Mouse (Mus musculus) CH12.LX (cell line): ENCODE data around the gene Mfap3l. TPM values are rescaled to one million over a fixed set of nuclear protein-coding genes. Genes with fewer than 3 reads are reported as not detected.

Source experiments
- DNase-seq: peaks from one replicate; pipeline ENCODE4 v3.0.0-alpha.2; 2013; ENCODE audit errors: extremely low read depth
- H3K27ac ChIP-seq: 2 replicates; pipeline ENCODE4 v1.5.1; 2012; ENCODE audit warnings: low read depth, mild to moderate bottlenecking, control low read depth, moderate library complexity; ENCODE audit not compliant: insufficient read depth
- H3K27me3 ChIP-seq: replicated peaks from 2 replicates; pipeline ENCODE3; 2012; ENCODE audit warnings: inconsistent platforms
- H3K36me3 ChIP-seq, 2 experiments: replicated peaks in 1 of 2; 2 replicates each; pipeline versions ENCODE3 to v1.6.1; 2012; ENCODE audit warnings: inconsistent platforms in 1 of 2, low read length in 1 of 2, mild to moderate bottlenecking in 1 of 2, mixed read lengths in 1 of 2, moderate library complexity in 1 of 2; ENCODE audit not compliant: control insufficient read depth in 1 of 2, insufficient read depth in 1 of 2
- H3K4me1 ChIP-seq, 2 experiments: 2 replicates each; pipeline ENCODE4 v1.6.1; 2012; ENCODE audit warnings: inconsistent platforms in 1 of 2, moderate library complexity in 1 of 2; ENCODE audit not compliant: insufficient read depth in 2 of 2, control insufficient read depth in 1 of 2
- H3K4me2 ChIP-seq: 2 replicates; pipeline ENCODE4 v1.6.1; 2012; ENCODE audit warnings: low read depth, mild to moderate bottlenecking, control low read depth; ENCODE audit not compliant: poor library complexity, insufficient read depth, severe bottlenecking
- H3K4me3 ChIP-seq, 3 experiments: fragments of 150-350 bp in 1 of 3; sonication (generic) in 1 of 3; replicated peaks in 1 of 3; 2 replicates each; pipeline versions ENCODE3 to v1.5.1; 2011 to 2012; ENCODE audit warnings: low read depth in 2 of 3, low read length in 2 of 3, mild to moderate bottlenecking in 2 of 3, moderate library complexity in 2 of 3, control low read depth in 1 of 3, improper control_type of control experiment in 1 of 3, inconsistent platforms in 1 of 3, mixed read lengths in 1 of 3; ENCODE audit not compliant: poor library complexity in 1 of 3
- H3K79me2 ChIP-seq: replicated peaks from 2 replicates; pipeline ENCODE4 v1.6.1; 2012; ENCODE audit warnings: mild to moderate bottlenecking, moderate library complexity; ENCODE audit not compliant: control insufficient read depth, poor library complexity, insufficient read depth, severe bottlenecking; ENCODE audit errors: extremely low read depth
- H3K9ac ChIP-seq: 2 replicates; pipeline ENCODE4 v1.6.1; 2012; ENCODE audit warnings: low read depth, mild to moderate bottlenecking, control low read depth, moderate library complexity; ENCODE audit not compliant: insufficient read depth
- H3K9me3 ChIP-seq: replicated peaks from 2 replicates; pipeline ENCODE3; 2012; ENCODE audit warnings: low read length, inconsistent platforms, mixed read lengths
- BHLHE40 ChIP-seq: IDR thresholded peaks from 2 replicates; pipeline ENCODE4 v1.6.1; 2011; ENCODE audit warnings: mild to moderate bottlenecking, low read depth, low read length, improper control_type of control experiment
- CHD1 ChIP-seq: IDR thresholded peaks from 2 replicates; pipeline ENCODE4 v1.6.1; 2012; ENCODE audit warnings: low read depth, low read length, improper control_type of control experiment, inconsistent platforms
- CHD2 ChIP-seq: IDR thresholded peaks from 2 replicates; pipeline ENCODE4 v1.6.1; 2011; ENCODE audit warnings: low read length, improper control_type of control experiment
- E2F4 ChIP-seq: IDR thresholded peaks from 2 replicates; pipeline ENCODE4 v1.6.1; 2011; ENCODE audit warnings: low read depth, low read length, improper control_type of control experiment; ENCODE audit not compliant: insufficient replicate concordance
- EP300 ChIP-seq: IDR thresholded peaks from 2 replicates; pipeline ENCODE4 v1.6.1; 2011; ENCODE audit warnings: low read length, improper control_type of control experiment
- ETS1 ChIP-seq: conservative IDR thresholded peaks from 2 replicates; pipeline ENCODE4 v1.6.1; 2012; ENCODE audit warnings: low read depth, mild to moderate bottlenecking, inconsistent platforms, low read length, improper control_type of control experiment, moderate library complexity
- GABPA ChIP-seq: IDR thresholded peaks from 2 replicates; pipeline ENCODE4 v1.6.1; 2012; ENCODE audit warnings: low read depth, low read length, improper control_type of control experiment, inconsistent platforms; ENCODE audit not compliant: insufficient replicate concordance
- HCFC1 ChIP-seq: IDR thresholded peaks from 2 replicates; pipeline ENCODE4 v1.6.1; 2012; ENCODE audit warnings: low read depth, mild to moderate bottlenecking, inconsistent platforms, low read length, improper control_type of control experiment
- MAFK ChIP-seq: IDR thresholded peaks from 2 replicates; pipeline ENCODE4 v1.6.1; 2011; ENCODE audit warnings: low read length, improper control_type of control experiment; ENCODE audit not compliant: insufficient replicate concordance
- MAX ChIP-seq: IDR thresholded peaks from 2 replicates; pipeline ENCODE4 v1.6.1; 2011; ENCODE audit warnings: low read length, improper control_type of control experiment
- MAZ ChIP-seq: IDR thresholded peaks from 2 replicates; pipeline ENCODE4 v1.6.1; 2012; ENCODE audit warnings: low read depth, mild to moderate bottlenecking, inconsistent platforms, low read length, improper control_type of control experiment, moderate library complexity
- MEF2A ChIP-seq: IDR thresholded peaks from 2 replicates; pipeline ENCODE4 v1.6.1; 2014; ENCODE audit warnings: low read depth, mild to moderate bottlenecking, inconsistent platforms, low read length, improper control_type of control experiment, borderline replicate concordance
- MXI1 ChIP-seq: IDR thresholded peaks from 2 replicates; pipeline ENCODE4 v1.6.1; 2011; ENCODE audit warnings: mild to moderate bottlenecking, low read depth, low read length, improper control_type of control experiment
- NRF1 ChIP-seq: IDR thresholded peaks from 2 replicates; pipeline ENCODE4 v1.6.1; 2014; ENCODE audit warnings: low read depth, mild to moderate bottlenecking, inconsistent platforms, low read length, improper control_type of control experiment, moderate library complexity
- PAX5 ChIP-seq: IDR thresholded peaks from 2 replicates; pipeline ENCODE4 v1.6.1; 2012; ENCODE audit warnings: low read length, inconsistent platforms, mixed read lengths
- POLR2A ChIP-seq: IDR thresholded peaks from 2 replicates; pipeline ENCODE4 v1.6.1; 2011; ENCODE audit warnings: low read depth, mild to moderate bottlenecking, improper control_type of control experiment, low read length
- POLR2AphosphoS2 ChIP-seq: IDR thresholded peaks from 2 replicates; pipeline ENCODE4 v1.6.1; 2011; ENCODE audit warnings: low read depth, low read length, improper control_type of control experiment
- TBP ChIP-seq: conservative IDR thresholded peaks from 2 replicates; pipeline ENCODE4 v1.6.1; 2011; ENCODE audit warnings: low read depth, low read length, improper control_type of control experiment
- TCF12 ChIP-seq: IDR thresholded peaks from 2 replicates; pipeline ENCODE4 v1.6.1; 2014; ENCODE audit warnings: low read depth, mild to moderate bottlenecking, inconsistent platforms, low read length, improper control_type of control experiment
- UBTF ChIP-seq: IDR thresholded peaks from 2 replicates; pipeline ENCODE4 v1.6.1; 2012; ENCODE audit warnings: low read depth, mild to moderate bottlenecking, inconsistent platforms, low read length, improper control_type of control experiment, moderate library complexity
- USF1 ChIP-seq: IDR thresholded peaks from 2 replicates; pipeline ENCODE4 v1.6.1; 2014; ENCODE audit warnings: low read depth, mild to moderate bottlenecking, inconsistent platforms, low read length, improper control_type of control experiment
- ZC3H11A ChIP-seq: IDR thresholded peaks from 2 replicates; pipeline ENCODE4 v1.6.1; 2012; ENCODE audit warnings: low read depth, mild to moderate bottlenecking, inconsistent platforms, low read length, improper control_type of control experiment
- ZNF384 ChIP-seq: IDR thresholded peaks from 2 replicates; pipeline ENCODE4 v1.6.1; 2012; ENCODE audit warnings: low read depth, low read length, improper control_type of control experiment, inconsistent platforms
- dilution Hi-C: fragments of 300-500 bp; cut with MboI; formaldehyde crosslinking; loops from 2 replicates; pipeline ENCODE4 v1.14.3; 2020; ENCODE audit warnings: low sequenced_read_pairs; ENCODE audit not compliant: extremely low pct_unique_long_range_greater_than_20kb, extremely low pct_ligation_motif_present
- in situ Hi-C: fragments of 300-500 bp; cut with MboI; formaldehyde crosslinking; loops from 3 replicates; pipeline ENCODE4 v1.14.3; 2019; ENCODE audit warnings: low sequenced_read_pairs, low pct_ligation_motif_present, low pct_unique_long_range_greater_than_20kb, mixed read lengths
- polyA plus RNA-seq: library from polyadenylated mRNA; unstranded; fragments of >175 nt; gene quantifications from 2 replicates; pipeline ENCODE4 v1.2.1, GENCODE M21; 2012; ENCODE audit warnings: low read depth; ENCODE audit not compliant: insufficient read length
- total RNA-seq, 2 experiments: library from RNA; depleted of rRNA; stranded (reverse); fragments of 300-350 nt in 1 of 2; fragments of >200 nt in 1 of 2; gene quantifications; 2 replicates each; pipeline ENCODE4 v1.2.3; 2012 to 2014

Gene Mfap3l
- total and polyA plus RNA-seq, 3 experiments = 0.05 to 0.98 (median 0.24) TPM

- H3K27ac ChIP-seq = no peak overlapping the region
- no peak overlapping the region for H3K9ac ChIP-seq
- TF ChIP-seq TCF12 (no peak), GABPA (no peak), TBP (no peak)
- TF ChIP-seq, all 38 proteins: peak for 0
- H3K27me3 ChIP-seq = no peaks in the 10 kb centered on the region
- in situ Hi-C loops (loop anchor here (25.0 kb wide), 2 partner anchors 439 to 889 kb away; no protein-coding TSS in a partner anchor), dilution Hi-C loops (no loop called here)
- no peak overlapping the region for H3K4me2 ChIP-seq
- H3K9me3 ChIP-seq = no peaks in the 10 kb centered on the region
- no peaks in the 10 kb centered on the region for H3K79me2 ChIP-seq
- H3K36me3 ChIP-seq = no peaks in the 10 kb centered on the region
- H3K4me1 ChIP-seq = no peaks in the 10 kb centered on the region
- no peak overlapping the region for H3K4me3 ChIP-seq
- DNase-seq = no peak
These were observed 9.2 kb upstream of the Mfap3l start for GRCm38 (mm10) chr8:60623438-60623837.

- Histone ChIP-seq H3K4me3 (no peak overlapping the region), H3K9ac (no peak overlapping the region), H3K79me2 (no peaks in the 10 kb centered on the region), H3K9me3 (no peaks in the 10 kb centered on the region), H3K27ac (no peak overlapping the region), H3K4me2 (no peak overlapping the region), H3K27me3 (peaks cover 7% of the 10 kb centered on the region), H3K4me1 (no peaks in the 10 kb centered on the region), H3K36me3 (no peaks in the 10 kb centered on the region)
- TF ChIP-seq POLR2A (no peak), ETS1 (no peak), MAFK (no peak), ZC3H11A (no peak), TBP (no peak), MXI1 (no peak), USF1 (no peak), CHD1 (no peak), MAX (no peak), MEF2A (no peak), E2F4 (no peak), EP300 (no peak)
- no peak for DNase-seq
- dilution Hi-C loops (no loop called here), in situ Hi-C loops (loop anchor here (25.0 kb wide), 2 partner anchors 438 to 888 kb away; no protein-coding TSS in a partner anchor)
These were observed 7.9 kb upstream of the Mfap3l start for GRCm38 (mm10) chr8:60624722-60625121.

GRCm38 (mm10) chr8:60627937-60628336, 4.7 kb upstream of the Mfap3l start:
- in situ Hi-C loops = no loop called here
- H3K4me3 ChIP-seq = no peak overlapping the region
- no peaks in the 10 kb centered on the region for H3K9me3 ChIP-seq
- H3K9ac ChIP-seq = no peak overlapping the region
- dilution Hi-C loops = no loop called here
- H3K79me2 ChIP-seq = no peaks in the 10 kb centered on the region
- no peaks in the 10 kb centered on the region for H3K36me3 ChIP-seq
- no peak overlapping the region for H3K4me2 ChIP-seq
- H3K4me1 ChIP-seq = peaks cover 3 to 4% of the 10 kb centered on the region in 2 experiments; a peak in 3 of 4 replicates
- DNase-seq = no peak
- no peak overlapping the region for H3K27ac ChIP-seq
- no peak for TF ChIP-seq BHLHE40
- no peak for TF ChIP-seq NRF1
- no peak for TF ChIP-seq MAZ
- TF ChIP-seq ZNF384 = no peak
- TF ChIP-seq CHD2 = no peak
- TF ChIP-seq UBTF = no peak
- no peak for TF ChIP-seq ETS1
- TF ChIP-seq HCFC1 = no peak
- TF ChIP-seq POLR2AphosphoS2 = no peak
- no peak for TF ChIP-seq MAFK
- no peak for TF ChIP-seq PAX5
- H3K27me3 ChIP-seq = peaks cover 25% of the 10 kb centered on the region
